Mouse (Mus musculus) heart, adult 9 months (tissue): ENCODE measurements around the gene Psmd11.

Experiments
- DNase-seq, 2 experiments: peaks; one replicate each; pipeline ENCODE4 v3.0.0; 2022; ENCODE audit warnings: low spot score in 2 of 2

Psmd11 gene

GRCm38 (mm10) chr11:80479906-80480866 lies 51.8 kb downstream of the Psmd11 start:
- DNase-seq: no peak

GRCm38 (mm10) chr11:80481409-80482050 lies 53.1 kb downstream of the Psmd11 start:
- DNase-seq: no peak

- no peak for DNase-seq
Observed at GRCm38 (mm10) chr11:80482347-80482746, 53.9 kb downstream of the Psmd11 start.

- no peak for DNase-seq
Observed at GRCm38 (mm10) chr11:80482921-80483320, 54.5 kb downstream of the Psmd11 start.

- DNase-seq: no peak
Observed at GRCm38 (mm10) chr11:80483536-80484067, 55.2 kb downstream of the Psmd11 start.

GRCm38 (mm10) chr11:80484191-80484791 lies 55.9 kb downstream of the Psmd11 start:
- no peak for DNase-seq

GRCm38 (mm10) chr11:80485120-80485551 lies 56.7 kb downstream of the Psmd11 start:
- DNase-seq: no peak

GRCm38 (mm10) chr11:80485622-80486206 lies 57.3 kb downstream of the Psmd11 start:
- no peak for DNase-seq

GRCm38 (mm10) chr11:80487904-80488587 lies 59.6 kb downstream of the Psmd11 start:
- no peak for DNase-seq

GRCm38 (mm10) chr11:80489172-80489881 lies 60.9 kb downstream of the Psmd11 start:
- DNase-seq: no peak

- no peak for DNase-seq
Observed at GRCm38 (mm10) chr11:80489882-80490196, 61.4 kb downstream of the Psmd11 start.

- no peak for DNase-seq
Observed at GRCm38 (mm10) chr11:80490831-80491230, 62.4 kb downstream of the Psmd11 start.

GRCm38 (mm10) chr11:80493186-80493585 lies 64.8 kb downstream of the Psmd11 start:
- DNase-seq: no peak

GRCm38 (mm10) chr11:80494852-80495251 lies 66.4 kb downstream of the Psmd11 start:
- no peak for DNase-seq

- no peak for DNase-seq
Observed at GRCm38 (mm10) chr11:80495972-80496371, 67.6 kb downstream of the Psmd11 start.

- DNase-seq: no peak
Observed at GRCm38 (mm10) chr11:80496640-80497039, 68.2 kb downstream of the Psmd11 start.

GRCm38 (mm10) chr11:80497225-80497919 lies 69.0 kb downstream of the Psmd11 start:
- no peak for DNase-seq

- DNase-seq: no peak
Observed at GRCm38 (mm10) chr11:80498328-80499070, 70.1 kb downstream of the Psmd11 start.

GRCm38 (mm10) chr11:80499550-80499952 lies 71.1 kb downstream of the Psmd11 start:
- peak in 1 of 2 experiments; percentile 23 for DNase-seq
